Mouse (Mus musculus): Measurements from ENCODE around the gene Zswim3. TPM values are rescaled to one million over a fixed set of nuclear protein-coding genes. Genes with fewer than 3 reads are reported as not detected.

Zswim3 gene
- total and polyA plus RNA-seq, 3 experiments = 4.7 to 5.9 TPM; not detected in 1

DNA sequence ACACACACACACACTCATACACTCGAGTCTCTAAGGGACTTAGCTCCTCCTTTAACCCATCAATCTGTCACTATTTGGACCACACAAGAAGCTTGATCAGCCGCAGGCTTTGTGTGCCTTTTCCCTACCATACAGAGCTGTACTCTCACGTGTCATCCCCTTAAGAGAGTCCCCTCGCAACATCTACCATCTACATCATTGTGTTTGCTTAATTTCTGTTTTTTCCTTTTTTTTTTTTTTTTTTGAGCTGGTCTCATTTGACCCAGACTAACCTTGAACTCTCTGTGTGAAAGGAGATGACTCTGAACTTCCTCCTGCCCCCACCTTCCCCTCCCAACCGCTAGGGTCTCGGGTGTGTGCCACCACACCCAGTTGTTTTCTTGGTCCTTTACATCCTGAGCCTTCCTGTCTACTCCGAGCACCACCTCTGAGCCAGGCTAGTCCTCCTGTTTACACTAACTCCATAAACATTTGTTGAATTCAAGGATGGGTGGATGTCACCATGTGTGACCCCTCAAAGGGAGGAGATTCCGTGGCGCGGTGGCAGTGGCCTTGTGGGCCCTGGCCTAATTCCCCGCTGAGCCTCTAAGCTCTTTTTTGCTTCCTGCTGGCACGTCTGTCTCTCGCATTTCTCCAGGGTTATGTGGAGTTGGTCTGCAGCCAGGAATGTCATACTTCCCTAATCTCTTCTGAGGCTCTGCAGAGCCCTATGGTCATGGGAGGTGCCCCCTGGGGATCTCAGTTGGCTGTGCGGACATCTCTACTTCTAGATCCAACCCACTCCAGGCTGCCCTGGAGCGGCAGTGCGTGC is 62.0 kb downstream of the Zswim3 start (continued):
- TF ChIP-seq BHLHE40 (IDR thresholded peaks at IDR 0.05; ENCODE audit: borderline replicate concordance, low read depth, low read length) (peak; percentile 49; the same call in 1 of the 2 replicates), ETS1 (IDR thresholded peaks at IDR 0.05; ENCODE audit: low read depth, low read length) (peak; percentile 52; the same call in 1 of the 2 replicates), NELFE (IDR thresholded peaks at IDR 0.05; ENCODE audit: low read depth, low read length) (no peak), SIN3A (IDR thresholded peaks at IDR 0.05; ENCODE audit: low read length) (peak; percentile 40)

DNA sequence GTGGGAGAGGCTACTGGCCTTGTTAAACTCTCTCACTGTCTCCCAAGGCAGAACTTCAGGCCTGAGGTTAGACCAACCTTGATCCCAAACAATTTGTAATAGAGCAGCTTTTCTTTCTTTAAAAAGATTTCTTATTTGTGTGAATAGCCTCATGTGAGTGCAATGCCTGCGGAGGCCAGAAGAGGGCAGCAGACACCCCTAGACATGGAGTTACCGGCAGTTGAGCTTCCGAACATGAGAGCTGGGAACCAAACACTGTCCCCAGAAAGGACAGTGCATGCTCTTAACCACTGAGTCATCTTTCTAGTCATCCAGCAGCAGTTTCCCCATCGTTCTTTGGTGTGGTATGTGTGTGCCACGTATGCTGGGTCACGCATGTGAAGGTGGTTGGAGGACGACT is 62.7 kb downstream of the Zswim3 start:
- H3K27ac ChIP-seq (ENCODE audit: control insufficient read depth, low read depth, low read length) = peak overlapping the region; percentile 92

DNA sequence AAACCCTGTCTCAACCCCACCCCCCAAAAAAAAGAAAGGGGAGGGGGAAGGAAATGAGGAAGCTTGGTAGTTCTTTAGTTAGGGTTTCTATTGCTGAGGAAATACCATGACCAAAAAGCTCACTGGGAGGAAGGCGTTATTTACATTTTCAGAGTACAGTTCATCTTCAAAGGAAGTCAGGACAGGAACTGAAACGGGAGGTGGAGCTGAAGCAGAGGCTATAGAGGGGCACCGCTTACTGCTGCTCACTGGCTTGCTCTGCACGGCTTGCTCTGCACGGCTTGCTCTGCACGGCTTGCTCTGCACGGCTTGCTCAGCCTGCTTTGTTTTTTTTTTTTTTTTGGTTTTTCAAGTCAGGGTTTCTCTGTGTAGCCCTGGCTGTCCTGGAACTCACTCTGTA is 63.6 kb downstream of the Zswim3 start:
- no peaks in the 10 kb centered on the region for H3K27me3 ChIP-seq (ENCODE audit: control insufficient read depth in 1 of 2, insufficient read depth in 2 of 2, low read length in 2 of 2)
- H3K36me3 ChIP-seq (ENCODE audit: control insufficient read depth in 1 of 2, insufficient read depth in 2 of 2, low read length in 2 of 2) = peaks cover 0 to 13% of the 10 kb centered on the region in 2 experiments; a peak in 2 of 4 replicates
- H3K4me3 ChIP-seq (ENCODE audit: control insufficient read depth in 1 of 2, insufficient read depth in 1 of 2, low read depth in 2 of 2, low read length in 2 of 2) = no peak overlapping the region
- DNase-seq (ENCODE audit: low read depth, low spot score) = peak; percentile 67
- 0 out of 2 replicates have a peak, but pooled peaks have one; percentile 21 for TF ChIP-seq HCFC1 (IDR thresholded peaks at IDR 0.05; ENCODE audit: low read depth, low read length)
- TF ChIP-seq SIN3A (IDR thresholded peaks at IDR 0.05; ENCODE audit: low read length) = no peak
- TF ChIP-seq POLR2AphosphoS5 (IDR thresholded peaks at IDR 0.05; ENCODE audit: borderline replicate concordance, low read depth, low read length) = no peak
- TF ChIP-seq ZMIZ1 (IDR thresholded peaks at IDR 0.05; ENCODE audit: low read depth, low read length) = no peak
- no peak overlapping the region for H3K9ac ChIP-seq (ENCODE audit: control insufficient read depth, low read depth, low read length, poor library complexity, severe bottlenecking)
- peak overlapping the region; percentile 11; the same call in 1 of the 2 replicates for H3K27ac ChIP-seq (ENCODE audit: control insufficient read depth, low read depth, low read length)
- peaks cover 24 to 32% of the 10 kb centered on the region in 2 experiments for H3K4me1 ChIP-seq (ENCODE audit: control insufficient read depth in 1 of 2, insufficient read depth in 2 of 2, low read length in 2 of 2)
- H3K9me3 ChIP-seq (replicated peaks; ENCODE audit: insufficient read depth, low read length) = no peaks in the 10 kb centered on the region
- H3K79me2 ChIP-seq (ENCODE audit: control insufficient read depth, insufficient read depth, low read length, poor library complexity) = no peaks in the 10 kb centered on the region

More for the DNA sequence above, 62.7 kb downstream of the Zswim3 start:
- no peaks in the 10 kb centered on the region for H3K79me2 ChIP-seq (ENCODE audit: control insufficient read depth, insufficient read depth, low read length, poor library complexity)
- TF ChIP-seq POLR2AphosphoS2 (IDR thresholded peaks at IDR 0.05; ENCODE audit: low read length) (no peak), GABPA (IDR thresholded peaks at IDR 0.05; ENCODE audit: low read depth, low read length) (no peak), USF1 (IDR thresholded peaks at IDR 0.05; ENCODE audit: low read depth, low read length) (no peak), NRF1 (IDR thresholded peaks at IDR 0.05; ENCODE audit: insufficient read depth, low read depth, low read length, poor library complexity, severe bottlenecking) (no peak), CHD1 (IDR thresholded peaks at IDR 0.05; ENCODE audit: low read depth, low read length) (no peak), UBTF (IDR thresholded peaks at IDR 0.05; ENCODE audit: borderline replicate concordance, insufficient read depth, low read depth, low read length) (no peak), RCOR1 (IDR thresholded peaks at IDR 0.05; ENCODE audit: low read depth, low read length) (no peak; the same call in 1 of the 2 replicates), RAD21 (IDR thresholded peaks at IDR 0.05; ENCODE audit: low read depth, low read length) (peak; percentile 31), MAX (IDR thresholded peaks at IDR 0.05; ENCODE audit: low read length) (no peak), MYB (IDR thresholded peaks at IDR 0.05; ENCODE audit: low read depth, low read length) (no peak), TAL1 (IDR thresholded peaks at IDR 0.05; ENCODE audit: low read length) (no peak), ZMIZ1 (IDR thresholded peaks at IDR 0.05; ENCODE audit: low read depth, low read length) (no peak), TCF12 (IDR thresholded peaks at IDR 0.05; ENCODE audit: low read depth, low read length) (0 out of 2 replicates have a peak, but pooled peaks have one; percentile 3), ZC3H11A (IDR thresholded peaks at IDR 0.05; ENCODE audit: low read depth, low read length) (no peak), GATA1 (IDR thresholded peaks at IDR 0.05; ENCODE audit: low read depth, low read length) (no peak), CHD2 (IDR thresholded peaks at IDR 0.05; ENCODE audit: low read length) (no peak), ZNF384 (IDR thresholded peaks at IDR 0.05; ENCODE audit: low read depth, low read length) (no peak), NELFE (IDR thresholded peaks at IDR 0.05; ENCODE audit: low read depth, low read length) (no peak), ZKSCAN1 (IDR thresholded peaks at IDR 0.05; ENCODE audit: low read depth, low read length) (no peak), HCFC1 (IDR thresholded peaks at IDR 0.05; ENCODE audit: low read depth, low read length) (no peak), SMC3 (IDR thresholded peaks at IDR 0.05; ENCODE audit: low read depth, low read length) (no peak; the same call in 1 of the 2 replicates), MXI1 (IDR thresholded peaks at IDR 0.05; ENCODE audit: low read depth, low read length) (no peak), KAT2A (conservative IDR thresholded peaks at IDR 0.05; ENCODE audit: low read depth, low read length) (no peak), CTCF (IDR thresholded peaks at IDR 0.05 in 2 of 3, conservative IDR thresholded peaks at IDR 0.05 in 1 of 3; ENCODE audit: control insufficient read depth in 1 of 3, insufficient read depth in 1 of 3, low read depth in 2 of 3, low read length in 3 of 3, poor library complexity in 1 of 3, severe bottlenecking in 1 of 3) (peak; percentile 64 to 87 (median 84))
- H3K9ac ChIP-seq (ENCODE audit: control insufficient read depth, low read depth, low read length, poor library complexity, severe bottlenecking) = 0 out of 2 replicates have a peak overlapping the region, but pooled peaks have one; percentile 61
- peak; percentile 80 for DNase-seq (ENCODE audit: low read depth, low spot score)
- H3K4me1 ChIP-seq (ENCODE audit: control insufficient read depth in 1 of 2, insufficient read depth in 2 of 2, low read length in 2 of 2) = peaks cover 26 to 33% of the 10 kb centered on the region in 2 experiments
- peaks cover 0 to 13% of the 10 kb centered on the region in 2 experiments; a peak in 2 of 4 replicates for H3K36me3 ChIP-seq (ENCODE audit: control insufficient read depth in 1 of 2, insufficient read depth in 2 of 2, low read length in 2 of 2)
- H3K4me3 ChIP-seq (ENCODE audit: control insufficient read depth in 1 of 2, insufficient read depth in 1 of 2, low read depth in 2 of 2, low read length in 2 of 2) = no peak overlapping the region
- no peaks in the 10 kb centered on the region for H3K27me3 ChIP-seq (ENCODE audit: control insufficient read depth in 1 of 2, insufficient read depth in 2 of 2, low read length in 2 of 2)
- H3K9me3 ChIP-seq (replicated peaks; ENCODE audit: insufficient read depth, low read length) = no peaks in the 10 kb centered on the region

Data from MEL (cell line).